Mouse (Mus musculus) frontal cortex, postnatal 10 days (tissue): ENCODE data around the gene Tlx3.

Experiments used
- DNase-seq, 2 experiments: peaks; one replicate each; pipeline ENCODE4 v3.0.0; 2022; ENCODE audit warnings: low spot score in 2 of 2, mixed read lengths in 1 of 2

Gene Tlx3

DNA sequence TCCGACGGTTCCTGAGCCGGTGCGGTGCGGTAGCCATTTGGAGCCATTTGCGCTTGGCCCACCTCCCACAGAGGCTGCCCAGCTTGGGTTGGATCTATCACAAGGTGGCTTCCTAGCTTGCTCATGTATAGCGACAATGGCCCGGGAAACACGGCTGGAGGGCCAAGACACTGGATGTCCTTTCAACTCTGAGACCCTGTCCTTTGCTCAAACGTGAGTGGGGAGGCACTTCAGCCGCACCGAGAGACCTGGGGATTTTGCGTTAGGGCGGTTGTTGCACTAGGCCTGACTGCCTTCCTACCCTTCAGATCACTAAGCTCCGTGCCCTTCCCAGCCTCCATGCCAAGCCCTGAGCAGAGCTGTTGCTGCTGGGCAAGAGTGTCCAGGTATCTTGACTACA lies 5.7 kb downstream of the Tlx3 start:
- DNase-seq = no peak

DNA sequence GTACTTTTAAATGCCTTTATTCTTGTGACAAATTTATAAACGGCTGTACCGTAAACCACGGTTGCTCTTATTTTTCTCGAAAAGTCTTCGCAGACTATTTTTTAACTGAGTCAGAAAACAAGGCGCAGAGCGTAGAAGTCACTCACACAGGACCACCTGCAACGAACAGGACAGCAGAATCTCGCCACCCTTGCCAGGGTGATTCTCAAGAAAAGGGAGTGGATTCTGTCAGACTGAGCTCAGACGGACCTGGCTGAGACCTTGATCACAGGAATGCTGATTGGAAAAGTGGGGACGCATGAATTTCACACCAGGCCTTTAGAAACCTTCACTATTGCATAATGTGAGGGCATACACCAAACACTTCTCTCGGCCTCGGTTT lies 6.3 kb downstream of the Tlx3 start:
- DNase-seq = no peak

DNA sequence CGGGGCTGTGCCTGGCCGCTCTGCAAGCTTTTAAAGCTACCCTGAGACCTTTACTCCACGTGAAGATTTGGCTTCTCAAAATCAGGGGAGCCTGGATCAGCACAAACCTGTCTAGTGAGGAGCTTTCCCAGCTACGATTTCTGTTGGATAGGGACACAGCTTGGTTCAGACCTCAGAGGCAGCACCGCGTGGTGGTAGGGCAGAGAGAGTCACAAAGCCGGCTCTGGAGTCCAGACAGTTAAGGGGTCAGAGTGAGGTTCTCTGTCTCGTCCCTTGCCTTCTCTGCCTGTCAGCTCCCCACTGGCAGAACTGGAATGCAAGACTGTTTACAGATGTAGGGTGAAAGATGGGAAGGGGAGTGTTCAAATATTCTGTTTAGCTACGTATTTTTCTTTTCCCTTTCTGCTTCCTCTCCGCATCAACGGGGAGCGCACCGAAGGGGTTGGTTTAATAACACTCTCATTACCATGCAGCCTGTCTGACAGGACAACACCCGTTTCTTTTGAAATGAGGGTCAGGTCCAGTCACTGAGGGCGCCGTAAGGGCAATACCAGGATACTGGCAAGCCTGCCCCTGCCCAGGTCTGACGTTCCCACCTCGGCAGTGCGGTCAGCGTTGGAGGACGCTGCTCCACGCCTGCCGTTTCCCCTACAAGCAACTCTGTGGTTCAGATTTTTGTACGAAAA lies 6.8 kb downstream of the Tlx3 start:
- no peak for DNase-seq

DNA sequence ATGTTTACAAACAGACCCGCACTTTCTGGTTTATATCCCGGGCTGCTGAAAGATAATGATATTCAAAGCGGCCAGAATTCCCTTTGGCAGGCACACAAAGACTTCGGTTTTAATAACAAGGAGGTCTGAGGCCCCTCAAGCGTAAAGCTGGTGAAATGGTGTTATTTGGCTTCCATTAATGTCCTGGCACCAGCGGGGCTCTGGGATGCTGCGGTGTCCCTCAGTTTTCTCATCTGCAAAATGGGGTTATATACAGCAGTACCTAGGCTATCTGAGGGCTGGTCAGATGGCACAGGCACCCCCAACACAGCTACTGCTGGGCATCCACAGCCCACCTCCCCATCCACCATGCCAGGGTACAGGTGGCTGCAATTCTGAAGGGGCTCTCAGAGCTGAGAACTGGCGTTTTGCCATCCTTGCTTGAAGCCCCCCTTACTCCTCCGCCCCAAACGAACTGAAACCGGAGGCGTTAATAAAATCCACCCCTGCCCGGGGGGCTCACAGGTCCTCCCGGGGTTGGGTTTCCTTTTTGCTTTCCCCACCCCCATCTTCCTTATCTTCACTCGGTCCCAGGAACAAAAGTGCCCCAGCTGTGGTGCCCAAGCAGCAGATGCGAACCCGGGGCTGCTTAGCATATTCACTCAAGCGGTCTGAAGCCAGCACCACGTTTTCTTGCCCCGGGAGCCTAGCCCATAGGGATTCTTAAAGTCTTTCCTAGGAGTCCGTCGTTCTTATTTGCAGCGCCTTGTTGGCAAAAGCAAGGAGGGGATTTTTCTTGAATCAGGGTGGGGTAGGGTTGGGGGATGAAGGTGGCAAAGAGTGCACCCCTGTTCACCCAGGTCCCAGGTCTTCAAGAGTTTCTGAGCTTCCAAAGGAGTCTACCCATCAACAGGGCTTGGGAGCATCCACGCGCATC lies 7.6 kb downstream of the Tlx3 start:
- DNase-seq = no peak

DNA sequence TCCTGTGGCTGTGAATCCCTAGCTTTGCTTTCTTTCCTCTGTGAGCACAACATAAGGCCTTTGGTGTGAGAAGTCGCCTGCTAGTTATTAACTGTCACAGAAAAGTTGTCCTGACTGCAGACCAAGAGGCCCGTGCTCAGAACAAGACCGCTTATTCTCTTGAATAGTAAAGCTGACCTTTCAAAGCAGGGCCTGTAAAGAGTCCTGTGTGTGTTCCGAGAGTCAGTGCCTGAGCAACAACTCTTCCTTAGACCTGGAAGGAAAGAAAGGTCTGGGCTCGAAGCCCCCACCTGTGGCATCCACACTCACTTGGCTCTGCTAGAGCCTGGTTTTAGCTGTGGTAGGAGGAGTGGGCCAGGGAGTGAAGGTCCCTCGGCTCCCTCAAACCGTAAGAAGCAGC lies 8.3 kb downstream of the Tlx3 start:
- no peak for DNase-seq

DNA sequence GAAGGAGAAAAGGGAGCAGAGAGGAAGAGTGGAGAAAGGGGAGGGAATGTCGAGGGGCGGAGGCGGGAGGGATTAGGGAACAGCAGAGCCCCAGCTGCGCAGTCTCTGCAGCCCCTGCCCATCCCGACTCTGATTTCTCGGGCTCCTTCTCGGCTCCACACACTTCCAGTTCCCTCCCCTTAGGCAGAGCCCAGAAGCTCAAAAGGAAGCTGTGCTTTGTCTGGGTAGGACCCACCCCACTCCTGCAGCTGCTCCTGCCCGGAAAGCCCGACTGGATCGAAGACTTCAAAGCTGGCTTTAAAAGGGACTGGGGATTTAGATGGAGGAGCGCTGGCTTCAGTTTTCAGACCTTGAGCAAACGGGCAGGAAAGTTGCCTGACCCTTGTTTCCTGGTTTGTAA lies 9.7 kb downstream of the Tlx3 start:
- no peak for DNase-seq

DNA sequence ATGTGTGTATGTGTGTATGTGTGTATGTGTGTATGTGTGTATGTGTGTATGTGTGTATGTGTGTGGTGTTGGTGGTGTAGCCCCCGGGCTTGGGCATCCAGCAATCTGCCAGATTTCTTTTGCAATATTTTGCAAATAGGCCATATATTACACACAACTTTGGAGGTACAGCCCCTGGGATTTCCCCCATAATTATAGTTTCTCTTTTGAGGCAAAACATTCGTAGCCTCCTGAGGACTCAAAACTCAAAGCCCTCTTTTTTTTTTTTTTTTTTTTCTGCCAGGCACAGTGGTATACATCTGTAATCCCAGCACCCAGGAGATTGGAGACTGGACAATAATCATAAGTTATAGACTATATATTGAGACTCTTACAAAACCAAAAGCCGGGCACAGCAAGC lies 21.6 kb downstream of the Tlx3 start:
- no peak for DNase-seq

DNA sequence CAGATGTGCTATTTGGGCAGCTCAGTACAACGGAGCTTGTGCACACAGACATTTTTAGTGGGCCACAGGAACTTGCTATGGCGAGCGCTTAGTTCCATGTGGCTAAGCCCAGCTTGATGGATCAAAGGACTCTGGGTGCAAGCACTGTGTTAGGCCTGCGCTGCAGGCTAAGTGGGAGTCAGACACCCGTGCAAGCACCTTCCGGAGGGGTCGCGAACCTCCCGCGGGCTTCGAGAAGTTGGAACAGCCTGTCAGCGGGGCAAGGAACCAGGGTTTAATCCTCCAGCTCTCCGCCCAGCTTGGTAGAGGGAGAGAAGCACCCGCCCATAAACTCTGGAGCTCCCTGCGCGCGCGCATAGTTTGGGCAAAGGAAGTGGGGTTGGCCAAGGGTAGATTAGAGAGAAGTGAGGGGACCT lies 22.7 kb downstream of the Tlx3 start:
- DNase-seq = no peak

DNA sequence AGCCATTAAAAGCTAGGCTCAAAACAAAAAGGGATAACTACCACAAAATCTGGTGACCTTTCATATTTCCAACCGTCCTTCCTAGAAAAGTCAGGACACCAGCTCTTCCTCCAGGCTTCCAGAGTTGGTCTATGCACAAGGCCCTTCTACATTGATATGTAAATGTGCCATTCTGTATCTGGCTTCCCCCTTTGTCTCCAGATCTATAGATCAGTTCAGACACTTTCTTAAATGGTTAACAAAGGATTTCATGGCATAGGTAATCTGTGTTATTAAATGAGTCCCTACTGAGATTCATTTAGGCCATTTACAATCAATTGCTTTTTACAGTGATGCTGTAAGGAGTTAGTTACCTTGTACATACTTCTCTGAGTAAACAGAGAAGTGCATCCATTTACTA lies 23.6 kb downstream of the Tlx3 start:
- DNase-seq = no peak

DNA sequence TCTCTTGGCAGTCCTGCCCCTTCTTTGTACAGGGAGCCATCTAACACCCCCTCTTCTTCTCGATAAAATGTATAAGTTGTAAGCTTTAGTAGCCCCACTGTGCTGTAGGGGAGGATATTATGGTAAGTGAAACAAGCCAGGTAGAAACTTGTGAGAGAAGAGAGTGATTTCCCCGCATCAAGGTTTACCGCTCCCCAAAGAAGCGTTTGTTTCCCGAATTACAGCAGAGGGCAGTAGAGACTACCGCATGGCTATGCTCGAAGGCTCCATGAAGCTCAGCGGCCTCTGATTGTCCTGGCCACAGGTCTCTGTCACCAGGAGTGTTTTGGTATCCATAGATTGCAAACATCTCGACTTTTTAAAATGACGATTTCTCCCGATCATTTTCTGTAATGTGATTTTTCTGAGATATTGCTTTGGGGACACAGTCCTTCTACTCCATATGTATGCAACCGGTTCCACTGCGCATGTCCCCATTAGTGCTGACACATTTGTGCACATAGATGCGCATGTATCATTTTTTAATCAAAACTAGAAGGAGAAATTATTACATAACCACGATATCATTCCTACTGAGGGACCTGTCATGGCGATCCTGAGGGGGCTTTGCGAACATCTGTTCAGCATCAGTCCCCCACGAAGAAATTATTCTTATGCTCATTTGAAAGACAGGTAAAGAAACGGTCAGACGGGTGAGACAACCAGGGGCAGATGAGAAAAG lies 26.7 kb downstream of the Tlx3 start:
- DNase-seq = peak in 1 of 2 experiments; percentile 35

DNA sequence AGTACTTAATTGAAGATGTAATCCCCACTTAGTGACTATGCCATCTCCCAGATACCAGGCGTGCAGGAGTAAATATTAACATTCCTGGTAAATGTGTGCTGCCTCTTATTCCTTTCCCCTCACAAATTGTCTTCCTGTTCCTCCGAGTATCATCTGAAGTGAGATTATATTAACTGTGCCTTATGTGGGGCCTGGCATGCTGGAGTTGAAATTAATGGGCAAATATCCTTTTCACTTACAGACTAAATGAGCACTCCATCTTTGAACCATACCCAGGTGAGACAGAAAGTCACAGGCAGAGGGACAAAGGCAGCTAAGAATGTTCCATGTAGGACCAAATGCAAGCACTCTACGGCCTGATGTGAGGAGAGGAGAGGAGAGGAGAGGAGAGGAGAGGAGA lies 27.6 kb downstream of the Tlx3 start:
- no peak for DNase-seq

DNA sequence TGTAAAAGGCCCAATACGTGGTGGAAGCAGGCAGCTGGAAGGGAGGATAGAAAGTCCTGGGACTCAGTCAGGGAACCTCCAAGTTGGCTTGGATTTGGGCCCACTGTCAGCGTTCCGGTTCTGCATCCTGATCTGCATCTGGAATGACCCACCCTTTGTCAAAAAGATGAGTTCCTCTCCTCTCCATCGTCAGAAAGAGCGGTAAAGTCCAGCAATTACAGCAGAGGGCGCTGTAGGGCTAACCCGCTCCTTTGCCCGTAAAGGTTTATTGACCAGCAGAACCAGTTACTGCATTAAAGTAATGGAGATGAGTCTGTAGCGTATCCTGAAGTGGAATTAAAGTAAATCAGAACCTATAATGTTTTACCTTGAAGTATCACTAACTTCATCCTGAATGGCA lies 32.9 kb downstream of the Tlx3 start:
- no peak for DNase-seq

DNA sequence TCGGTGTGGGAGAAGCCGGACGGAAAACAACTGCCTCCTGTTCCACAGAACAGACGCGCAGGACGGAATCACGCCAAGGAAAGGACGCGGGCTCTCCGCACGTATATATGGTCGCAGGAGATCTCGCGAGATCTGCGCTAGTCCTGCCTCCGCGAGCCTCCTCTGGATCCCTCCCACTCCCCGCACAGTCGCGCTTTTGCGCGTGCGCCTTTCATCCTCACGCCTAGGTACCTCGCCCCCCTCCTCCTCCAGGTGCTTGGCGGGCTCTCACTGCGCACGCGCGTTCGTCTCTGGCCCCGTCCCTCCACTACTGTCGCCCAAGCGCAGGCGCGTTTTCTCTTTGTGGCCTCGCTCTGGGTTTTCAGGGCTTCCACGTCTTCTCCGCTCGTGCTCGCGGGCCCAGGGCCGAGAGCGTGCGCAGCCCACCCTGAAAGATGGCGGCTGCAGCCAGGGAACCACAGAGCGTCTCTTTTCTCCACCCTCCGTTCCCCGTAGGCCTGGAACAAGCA lies 40.3 kb downstream of the Tlx3 start, which contains the start of gene Npm1:
Npm1 (minus strand) TSS at position 209 of the 509 bp plus-strand sequence.
- DNase-seq = peak; percentile 99 to 100

DNA sequence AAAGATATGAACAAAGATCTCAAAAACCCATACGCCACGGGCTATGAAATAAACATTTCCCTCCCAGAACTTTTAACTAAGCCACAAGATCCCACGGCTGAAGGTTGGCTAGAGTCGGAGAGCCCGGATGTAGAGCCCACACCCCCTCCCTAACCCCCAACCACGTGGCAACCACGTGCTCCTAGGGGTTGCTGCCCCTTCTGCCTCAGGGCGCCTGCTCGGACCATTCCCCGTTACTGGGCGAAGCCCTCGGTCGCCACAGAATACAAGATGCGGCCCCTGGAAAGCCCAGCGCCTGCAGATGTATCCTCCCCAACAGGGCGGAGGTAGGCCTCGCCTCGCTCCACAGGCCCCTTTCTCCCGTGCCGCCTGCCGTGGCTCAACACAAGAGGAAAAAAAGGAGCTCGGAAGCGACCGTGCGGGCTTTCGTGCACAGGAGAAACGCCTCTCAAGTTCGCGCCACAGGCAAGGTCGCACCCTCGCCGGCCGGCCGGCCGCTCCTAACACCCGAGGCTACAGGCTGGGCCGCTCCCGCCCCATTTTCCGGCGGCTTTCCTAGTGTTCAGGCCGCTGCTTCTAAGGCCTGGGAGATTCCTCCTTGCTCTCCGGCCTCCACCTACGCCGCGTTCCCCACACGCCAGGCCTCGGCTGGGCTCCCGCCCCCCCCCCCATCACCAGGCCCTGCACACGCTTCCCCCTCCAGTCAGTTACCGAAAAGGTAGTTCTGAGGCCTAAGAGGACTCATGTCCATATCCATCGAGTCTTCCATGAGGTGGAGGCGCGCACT lies 41.0 kb downstream of the Tlx3 start:
- DNase-seq = peak; percentile 72 to 74

DNA sequence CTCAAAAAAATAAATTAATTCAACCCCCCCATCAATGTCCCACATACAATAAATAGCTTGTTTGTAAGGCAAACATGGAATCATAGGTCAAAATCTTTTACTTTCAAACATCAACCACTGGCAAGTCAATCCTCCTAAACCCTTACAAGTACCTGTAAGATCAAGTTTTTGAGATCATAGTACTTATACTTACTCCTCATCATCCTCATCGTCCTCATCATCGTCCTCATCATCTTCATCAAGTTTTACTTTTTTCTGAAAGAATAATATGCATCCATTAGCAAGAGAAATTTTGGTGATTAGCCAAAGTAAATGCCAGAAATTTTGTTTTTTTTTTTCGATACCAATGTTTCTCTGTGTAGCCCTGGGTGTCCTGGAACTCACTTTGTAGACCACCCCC lies 43.6 kb downstream of the Tlx3 start:
- DNase-seq = no peak

DNA sequence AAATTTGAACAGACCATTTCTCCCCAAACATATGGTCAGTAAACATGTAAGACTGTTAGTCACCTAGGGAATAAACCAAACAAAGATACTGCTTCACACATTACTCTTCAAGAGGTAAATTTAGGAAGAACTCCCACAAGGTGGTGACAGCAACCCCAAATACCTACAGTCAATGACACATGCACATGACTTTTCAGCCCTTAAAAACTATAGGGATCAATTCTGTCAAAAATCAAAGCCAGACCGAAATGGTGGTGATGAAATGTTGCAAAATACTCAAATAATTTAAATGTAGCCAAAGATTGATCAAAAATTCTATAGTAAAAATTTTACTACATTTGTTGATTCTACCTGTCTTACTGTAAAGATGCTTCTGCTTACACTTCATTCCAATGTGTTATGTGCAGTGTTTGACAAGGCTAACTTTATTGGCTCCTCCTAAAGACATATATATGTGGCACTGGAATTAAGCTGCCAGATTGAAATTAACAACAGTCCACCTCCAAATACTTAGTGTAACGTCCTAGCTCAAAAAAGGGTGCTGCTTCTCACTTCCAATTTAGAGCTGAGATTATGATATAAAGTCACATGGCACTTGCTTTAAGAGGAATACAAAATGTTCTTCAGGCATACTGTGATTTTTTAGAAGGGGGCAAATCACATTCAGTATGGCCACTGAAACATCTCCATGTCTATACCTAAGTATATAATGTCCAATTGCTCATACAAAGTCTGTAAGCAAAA lies 45.8 kb downstream of the Tlx3 start:
- DNase-seq = no peak

DNA sequence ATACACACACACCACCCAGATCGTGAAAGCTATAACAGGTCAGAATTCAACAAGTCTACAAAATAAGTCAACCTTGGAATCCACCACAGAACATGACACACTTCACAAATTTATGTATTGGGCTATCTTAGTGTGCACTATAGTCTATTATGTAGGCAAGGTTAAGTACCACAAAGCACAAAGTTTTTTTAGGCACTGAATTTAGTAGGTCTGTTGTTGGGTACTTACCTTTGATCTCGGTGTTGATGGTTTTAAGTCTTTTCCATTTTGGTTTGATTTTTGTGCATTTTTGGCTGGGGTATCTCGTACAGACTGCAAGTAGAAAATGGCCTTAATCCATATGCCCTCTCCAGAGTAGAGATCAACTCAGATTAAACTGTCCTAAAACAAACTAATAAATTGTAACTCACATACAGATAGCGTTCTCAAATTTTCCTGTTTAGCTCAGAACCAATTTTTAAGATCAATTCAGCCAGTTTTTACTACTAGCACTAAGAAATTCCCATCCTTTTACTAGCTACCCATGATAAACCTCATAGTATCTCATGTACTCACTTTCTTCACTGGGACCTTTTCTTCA lies 46.9 kb downstream of the Tlx3 start:
- DNase-seq = no peak

DNA sequence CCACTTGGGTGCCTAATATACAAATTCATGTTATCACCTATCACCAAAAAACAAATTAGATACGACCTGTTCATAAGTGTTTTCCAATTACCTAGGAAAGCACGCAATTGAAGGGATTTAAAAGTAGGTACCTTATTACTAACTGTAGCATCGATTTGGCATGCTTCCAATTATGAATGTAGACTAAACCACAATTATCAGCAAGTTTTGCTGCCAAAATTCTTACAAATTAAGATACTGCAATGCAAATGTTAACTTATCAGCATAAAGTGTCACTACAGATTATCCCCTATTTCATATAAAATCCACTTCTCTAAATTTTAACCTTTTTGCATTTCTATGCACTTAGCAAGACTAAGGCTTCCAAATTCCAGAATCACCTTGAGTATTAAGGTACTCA lies 48.9 kb downstream of the Tlx3 start:
- DNase-seq = no peak

DNA sequence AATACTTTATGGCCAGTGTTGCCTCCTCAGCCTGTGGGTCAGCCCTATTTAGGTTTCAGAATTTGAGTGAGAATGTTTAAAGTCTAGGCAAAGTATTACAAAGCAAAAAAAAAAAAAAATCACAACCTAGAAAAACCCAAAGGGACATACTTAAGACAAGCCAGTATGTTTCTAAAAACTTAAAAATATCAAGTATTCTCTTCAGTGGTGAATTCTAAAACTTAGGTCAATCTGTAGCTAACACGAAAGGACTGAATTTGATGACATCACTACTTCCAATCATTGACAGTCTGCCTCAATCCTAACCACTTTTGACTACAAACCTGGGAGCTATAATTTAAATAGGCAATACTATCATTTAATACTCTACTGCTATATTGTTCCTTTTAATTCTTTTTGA lies 50.4 kb downstream of the Tlx3 start:
- DNase-seq = no peak

DNA sequence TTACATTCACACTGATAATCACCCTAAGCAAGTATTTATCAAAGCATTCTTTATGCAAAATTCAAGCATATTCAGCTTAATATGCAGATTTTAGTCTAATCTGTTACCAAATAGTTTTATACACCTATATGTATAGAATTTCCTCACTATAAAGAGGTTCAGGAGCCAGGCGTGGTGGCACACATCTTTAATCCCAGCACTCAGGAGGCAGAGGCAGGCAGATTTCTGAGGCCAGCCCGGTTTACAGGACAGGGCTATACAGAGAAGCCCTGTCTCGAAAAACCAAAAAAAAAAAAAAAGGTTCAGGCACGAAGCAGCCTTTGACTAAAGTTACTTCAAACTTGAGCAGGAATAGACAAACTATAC lies 51.6 kb downstream of the Tlx3 start:
- no peak for DNase-seq
